Mouse (Mus musculus) liver, embryonic 14.5 days (tissue): Measurements from ENCODE around the gene A530032D15Rik.
"Not testable (repeated sequence)": the region's sequence is repeated elsewhere in the genome, so short reads cannot be mapped to it uniquely, and the experiment has no call there.

Experiments used
- CTCF ChIP-seq: IDR thresholded peaks from 2 replicates; pipeline ENCODE4 v1.5.1; 2016; ENCODE audit warnings: antibody characterized with exemption, low read depth, control low read depth
- EP300 ChIP-seq: IDR thresholded peaks from 2 replicates; pipeline ENCODE4 v1.6.1; 2016; ENCODE audit warnings: antibody characterized with exemption, low read depth

DNA sequence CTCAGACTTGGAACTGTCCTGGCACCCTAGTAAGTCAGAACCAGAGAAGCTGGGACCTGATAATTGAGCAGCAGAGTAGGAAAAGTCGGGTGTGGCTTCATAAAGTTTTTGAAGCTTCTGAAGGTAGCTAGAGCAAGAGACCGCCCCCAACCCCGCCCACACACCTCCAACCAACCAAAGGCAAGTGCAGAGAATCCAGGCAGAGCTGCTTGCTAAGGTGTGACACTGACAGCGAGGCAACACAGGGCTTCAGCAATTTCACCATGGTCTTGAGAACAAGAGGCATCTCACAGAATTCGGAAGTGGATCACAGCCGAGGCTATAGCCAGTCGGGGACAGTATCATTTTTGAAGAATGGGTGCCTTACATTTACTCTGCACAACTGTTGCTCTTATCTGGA, at the start of gene A530032D15Rik:
- not testable (repeated sequence) for TF ChIP-seq CTCF, EP300
